Mouse (Mus musculus): ENCODE data around the gene Ccser1. TPM values are rescaled to one million over a fixed set of nuclear protein-coding genes. Genes with fewer than 3 reads are reported as not detected.

Gene Ccser1
- polyA plus RNA-seq, 1 experiment = 0.70 TPM

DNA sequence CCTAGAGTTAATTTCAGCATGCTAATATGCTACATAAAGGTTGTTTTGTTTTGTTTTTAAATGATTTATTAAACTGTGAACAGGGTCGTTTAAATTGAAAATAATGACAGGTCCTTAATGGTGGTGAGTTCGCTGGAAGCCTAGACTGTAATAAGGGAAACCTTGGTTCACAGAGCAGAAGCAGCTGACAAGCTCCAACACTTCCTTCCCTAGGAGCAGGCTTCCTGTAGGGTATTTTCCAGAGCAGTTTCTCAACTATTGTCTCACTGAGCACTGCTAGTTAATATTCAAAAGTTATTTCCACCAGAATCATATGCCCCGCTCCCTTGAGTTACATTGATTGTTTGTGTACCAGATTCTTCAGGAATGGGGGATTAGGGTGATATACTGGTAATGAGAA, 93.3 kb downstream of the Ccser1 start:
- H3K4me1 ChIP-seq (ENCODE audit: control insufficient read depth, insufficient read depth, low read length) = no peaks in the 10 kb centered on the region
- TF ChIP-seq CTCF (IDR thresholded peaks at IDR 0.05; ENCODE audit: low read depth, low read length) = no peak
- TF ChIP-seq POLR2A (IDR thresholded peaks at IDR 0.05; ENCODE audit: borderline replicate concordance, low read depth, low read length) = no peak
- H3K4me3 ChIP-seq (ENCODE audit: insufficient read depth, low read length) = no peak overlapping the region
- H3K27ac ChIP-seq (ENCODE audit: insufficient read depth, low read depth, low read length) = no peak overlapping the region

DNA sequence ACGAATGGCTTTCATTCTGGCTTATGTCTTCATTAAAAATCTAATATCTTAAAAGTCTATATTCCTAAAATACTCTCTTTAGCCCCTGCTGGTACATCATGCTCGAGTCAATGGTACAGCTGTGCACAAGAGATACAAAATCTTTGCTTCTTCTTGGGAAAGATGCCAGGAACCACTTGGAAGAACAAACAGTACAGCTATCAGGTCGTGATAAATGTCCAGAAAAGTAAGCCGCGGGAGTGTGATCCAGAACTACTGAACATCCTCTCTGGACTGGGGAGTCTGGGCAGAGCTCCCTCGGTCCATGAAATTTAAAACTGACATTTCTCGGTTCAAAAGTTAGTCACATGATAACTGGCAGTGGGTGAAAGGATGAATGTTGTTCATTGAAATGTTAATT, 99.4 kb downstream of the Ccser1 start:
- TF ChIP-seq CTCF (IDR thresholded peaks at IDR 0.05; ENCODE audit: low read depth, low read length) (no peak), POLR2A (IDR thresholded peaks at IDR 0.05; ENCODE audit: borderline replicate concordance, low read depth, low read length) (no peak)

DNA sequence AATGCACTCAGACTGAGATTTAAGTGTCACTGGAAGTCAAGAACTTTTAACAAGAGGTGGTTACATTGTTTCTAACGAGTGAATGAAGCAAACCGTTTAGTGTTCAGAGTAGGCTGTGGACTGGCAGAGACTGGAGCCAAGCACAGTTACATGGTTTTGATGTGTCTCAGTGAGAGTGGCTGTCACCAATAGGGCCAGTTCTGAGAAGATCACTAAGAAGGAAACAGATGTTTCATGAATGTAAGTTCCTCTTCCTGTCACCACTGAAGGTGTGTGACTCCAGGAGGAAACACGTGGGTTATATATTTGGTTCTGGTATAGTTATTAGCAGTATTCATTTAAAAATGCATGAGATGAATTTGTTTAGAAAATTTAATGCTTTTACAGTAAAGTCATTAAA, 112.8 kb downstream of the Ccser1 start:
- H3K27ac ChIP-seq (ENCODE audit: insufficient read depth, low read depth, low read length) = no peak overlapping the region
- no peaks in the 10 kb centered on the region for H3K4me1 ChIP-seq (ENCODE audit: control insufficient read depth, insufficient read depth, low read length)
- TF ChIP-seq CTCF (IDR thresholded peaks at IDR 0.05; ENCODE audit: low read depth, low read length) = no peak
- TF ChIP-seq POLR2A (IDR thresholded peaks at IDR 0.05; ENCODE audit: borderline replicate concordance, low read depth, low read length) = no peak
- H3K4me3 ChIP-seq (ENCODE audit: insufficient read depth, low read length) = no peak overlapping the region

More for the DNA sequence above, 99.4 kb downstream of the Ccser1 start:
- H3K27ac ChIP-seq (ENCODE audit: insufficient read depth, low read depth, low read length) = no peak overlapping the region
- no peaks in the 10 kb centered on the region for H3K4me1 ChIP-seq (ENCODE audit: control insufficient read depth, insufficient read depth, low read length)
- no peak overlapping the region for H3K4me3 ChIP-seq (ENCODE audit: insufficient read depth, low read length)

DNA sequence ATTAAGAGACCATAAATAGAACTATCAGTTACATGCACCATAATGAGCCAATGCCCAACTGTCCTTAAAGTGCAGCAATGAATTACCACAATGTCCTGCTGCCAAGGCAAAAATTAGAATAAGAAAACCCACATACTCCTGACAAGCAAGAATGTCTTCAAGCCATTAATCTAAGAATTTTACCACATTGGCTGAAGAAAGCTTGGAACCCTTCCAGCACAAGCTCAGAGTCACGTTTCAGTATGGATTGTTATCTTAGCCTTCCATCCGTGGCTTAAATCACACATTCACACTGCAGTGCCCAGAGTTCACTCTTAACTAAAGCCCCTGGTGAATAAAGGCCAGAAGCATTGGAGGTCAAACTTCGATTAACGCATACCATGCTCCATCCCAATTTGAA, 115.4 kb downstream of the Ccser1 start:
- Histone ChIP-seq H3K27ac (ENCODE audit: insufficient read depth, low read depth, low read length) (no peak overlapping the region), H3K4me1 (ENCODE audit: control insufficient read depth, insufficient read depth, low read length) (no peaks in the 10 kb centered on the region), H3K4me3 (ENCODE audit: insufficient read depth, low read length) (no peak overlapping the region)
- TF ChIP-seq POLR2A (IDR thresholded peaks at IDR 0.05; ENCODE audit: borderline replicate concordance, low read depth, low read length) = no peak
- TF ChIP-seq CTCF (IDR thresholded peaks at IDR 0.05; ENCODE audit: low read depth, low read length) = no peak

DNA sequence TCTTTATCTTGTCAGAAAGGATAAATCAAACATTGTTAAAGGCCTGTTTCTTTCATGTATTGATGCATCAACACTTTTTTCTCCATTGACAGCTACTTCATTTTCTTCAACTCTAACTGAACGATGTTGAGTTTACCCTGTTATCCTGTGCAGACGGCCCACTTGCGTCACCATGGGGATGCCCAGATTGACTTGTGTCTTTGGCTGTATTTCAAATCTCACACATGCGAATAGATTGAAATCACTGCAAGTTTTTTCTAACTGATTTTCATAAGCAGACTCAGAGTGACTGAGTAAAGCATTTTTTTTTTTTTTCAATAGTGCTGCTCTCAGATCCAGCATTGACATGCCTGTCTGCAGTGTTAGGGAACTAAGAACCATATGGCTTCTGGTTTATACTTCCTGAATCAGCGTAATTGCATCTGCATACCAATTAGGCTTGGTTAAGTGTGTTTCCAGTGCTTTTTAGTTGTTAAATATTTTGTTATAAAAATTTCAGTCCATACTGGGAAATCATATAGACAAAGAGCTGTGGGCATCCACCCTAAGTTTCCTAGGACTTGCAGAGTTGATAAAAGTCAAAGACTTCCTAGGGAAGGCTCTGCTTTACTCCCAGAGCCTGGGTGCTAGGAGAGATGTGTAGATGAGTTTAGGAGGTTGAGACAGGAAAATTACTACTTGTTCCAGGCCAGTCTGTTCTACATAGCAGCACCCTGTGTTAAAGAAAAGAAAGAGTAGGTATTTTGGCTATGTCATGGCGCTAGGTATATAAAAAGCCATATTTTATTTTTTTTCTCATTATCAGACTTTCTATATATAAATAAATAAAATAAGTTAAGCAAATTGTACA, 116.3 kb downstream of the Ccser1 start:
- Histone ChIP-seq H3K4me1 (ENCODE audit: control insufficient read depth, insufficient read depth, low read length) (no peaks in the 10 kb centered on the region), H3K27ac (ENCODE audit: insufficient read depth, low read depth, low read length) (no peak overlapping the region), H3K4me3 (ENCODE audit: insufficient read depth, low read length) (no peak overlapping the region)
- no peak for TF ChIP-seq CTCF (IDR thresholded peaks at IDR 0.05; ENCODE audit: low read depth, low read length)
- TF ChIP-seq POLR2A (IDR thresholded peaks at IDR 0.05; ENCODE audit: borderline replicate concordance, low read depth, low read length) = no peak

DNA sequence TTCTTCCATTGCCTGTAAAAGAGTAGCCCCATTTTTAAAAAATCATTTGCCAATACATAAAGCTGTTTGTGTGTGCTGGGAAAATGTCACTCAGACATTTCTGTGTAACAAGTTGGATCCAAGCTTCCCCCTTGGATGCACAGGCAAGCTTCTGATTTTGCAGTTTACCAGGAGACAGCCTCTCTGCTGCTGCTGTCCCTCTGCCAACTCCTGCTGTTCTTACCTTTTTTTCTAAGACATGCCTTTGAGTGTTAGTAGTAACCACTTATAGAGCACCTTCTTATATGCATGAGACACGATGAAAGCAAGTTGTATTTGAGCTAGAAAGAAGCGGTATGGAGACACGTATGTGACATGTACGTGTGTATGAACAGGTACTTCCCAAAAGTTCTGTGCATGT, 120.3 kb downstream of the Ccser1 start:
- TF ChIP-seq POLR2A (IDR thresholded peaks at IDR 0.05; ENCODE audit: borderline replicate concordance, low read depth, low read length) (no peak), CTCF (IDR thresholded peaks at IDR 0.05; ENCODE audit: low read depth, low read length) (no peak)
- Histone ChIP-seq H3K27ac (ENCODE audit: insufficient read depth, low read depth, low read length) (no peak overlapping the region), H3K4me1 (ENCODE audit: control insufficient read depth, insufficient read depth, low read length) (no peaks in the 10 kb centered on the region), H3K4me3 (ENCODE audit: insufficient read depth, low read length) (no peak overlapping the region)

DNA sequence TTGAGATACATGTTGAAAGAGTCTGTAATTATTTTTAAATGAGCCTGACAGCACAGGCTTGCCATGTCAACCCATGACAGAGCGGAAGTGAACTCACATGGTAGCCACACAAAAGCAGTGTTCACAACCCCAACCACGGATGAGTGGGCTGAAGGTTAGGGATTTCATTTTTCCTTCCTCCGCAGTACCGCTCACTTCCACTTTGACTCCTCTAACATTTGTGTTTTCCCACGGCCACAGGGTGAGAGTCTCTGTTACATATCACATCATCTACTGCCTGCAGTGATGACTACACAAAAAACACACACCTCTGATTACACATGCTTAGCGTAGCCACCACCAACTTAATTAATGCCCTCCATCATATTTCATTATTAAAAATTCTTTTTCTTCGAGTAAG, 120.9 kb downstream of the Ccser1 start:
- Histone ChIP-seq H3K4me1 (ENCODE audit: control insufficient read depth, insufficient read depth, low read length) (no peaks in the 10 kb centered on the region), H3K4me3 (ENCODE audit: insufficient read depth, low read length) (no peak overlapping the region), H3K27ac (ENCODE audit: insufficient read depth, low read depth, low read length) (no peak overlapping the region)
- TF ChIP-seq CTCF (IDR thresholded peaks at IDR 0.05; ENCODE audit: low read depth, low read length) (no peak), POLR2A (IDR thresholded peaks at IDR 0.05; ENCODE audit: borderline replicate concordance, low read depth, low read length) (no peak)

DNA sequence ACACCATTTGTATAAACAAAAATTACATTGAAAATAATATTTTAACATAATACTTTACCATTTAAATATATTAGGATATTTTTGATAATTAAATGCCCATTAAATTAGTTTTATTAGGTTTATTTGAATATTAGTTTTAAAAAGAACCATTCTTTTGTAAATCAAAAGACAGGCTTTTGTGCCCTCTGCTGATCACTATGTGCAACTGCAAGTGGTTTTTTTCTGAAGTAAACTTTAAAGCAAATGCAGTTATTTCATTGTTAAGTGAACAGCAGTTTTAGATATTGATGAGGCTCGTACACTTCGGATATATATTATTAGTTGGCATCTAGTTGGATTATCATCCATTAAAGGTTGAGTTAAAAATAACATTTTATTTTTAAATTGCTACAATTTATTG, 121.5 kb downstream of the Ccser1 start:
- no peaks in the 10 kb centered on the region for H3K4me1 ChIP-seq (ENCODE audit: control insufficient read depth, insufficient read depth, low read length)
- no peak overlapping the region for H3K27ac ChIP-seq (ENCODE audit: insufficient read depth, low read depth, low read length)
- H3K4me3 ChIP-seq (ENCODE audit: insufficient read depth, low read length) = no peak overlapping the region
- no peak for TF ChIP-seq POLR2A (IDR thresholded peaks at IDR 0.05; ENCODE audit: borderline replicate concordance, low read depth, low read length)
- no peak for TF ChIP-seq CTCF (IDR thresholded peaks at IDR 0.05; ENCODE audit: low read depth, low read length)

DNA sequence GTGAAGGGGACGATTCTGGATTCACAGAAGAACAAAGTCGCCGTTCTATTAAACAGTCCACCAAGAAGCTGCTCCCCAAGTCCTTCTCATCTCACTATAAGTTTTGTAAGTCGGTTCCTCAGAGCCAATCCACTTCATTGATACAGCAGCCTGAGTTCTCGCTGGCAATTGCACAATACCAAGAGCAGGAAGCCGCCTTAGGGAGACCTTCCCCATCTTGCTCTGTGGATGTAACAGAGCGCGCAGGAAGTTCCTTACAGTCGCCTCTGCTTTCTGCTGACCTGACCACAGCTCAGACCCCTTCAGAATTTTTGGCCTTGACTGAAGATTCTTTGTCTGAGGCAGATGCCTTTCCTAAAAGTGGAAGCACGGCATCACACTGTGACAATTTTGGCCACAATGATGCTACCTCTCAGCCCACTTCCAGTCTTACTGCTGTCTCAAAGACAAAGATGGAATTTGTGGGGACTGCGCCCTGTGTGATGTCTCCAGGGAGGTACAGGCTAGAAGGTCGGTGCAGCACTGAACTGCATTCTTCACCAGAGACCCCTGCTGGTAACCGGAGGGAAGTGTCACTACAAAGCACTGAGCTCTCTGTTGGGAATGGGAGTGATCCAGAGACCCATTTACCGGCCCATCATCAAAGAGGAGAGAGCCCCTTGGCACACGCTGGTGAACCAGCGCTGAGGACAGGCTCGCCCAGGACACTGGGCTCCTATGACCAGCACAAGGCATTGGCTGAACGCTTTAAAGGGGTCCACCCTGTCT, 131.4 kb downstream of the Ccser1 start:
- Histone ChIP-seq H3K27ac (ENCODE audit: insufficient read depth, low read depth, low read length) (no peak overlapping the region), H3K4me3 (ENCODE audit: insufficient read depth, low read length) (no peak overlapping the region), H3K4me1 (ENCODE audit: control insufficient read depth, insufficient read depth, low read length) (no peaks in the 10 kb centered on the region)
- no peak for TF ChIP-seq CTCF (IDR thresholded peaks at IDR 0.05; ENCODE audit: low read depth, low read length)
- no peak for TF ChIP-seq POLR2A (IDR thresholded peaks at IDR 0.05; ENCODE audit: borderline replicate concordance, low read depth, low read length)

Data from bone marrow macrophage, adult 2 months (primary cell).